Mouse (Mus musculus) neutrophil, adult 83 days (primary cell): Measurements from ENCODE around the gene Olfr138. TPM values are rescaled to one million over a fixed set of nuclear protein-coding genes. Genes with fewer than 3 reads are reported as not detected.

Source experiments
- total RNA-seq, 2 experiments: library from RNA; stranded (reverse); gene quantifications; one replicate each; pipeline ENCODE4 v1.2.4; 2023

Gene Olfr138
- total RNA-seq, result not detected

DNA sequence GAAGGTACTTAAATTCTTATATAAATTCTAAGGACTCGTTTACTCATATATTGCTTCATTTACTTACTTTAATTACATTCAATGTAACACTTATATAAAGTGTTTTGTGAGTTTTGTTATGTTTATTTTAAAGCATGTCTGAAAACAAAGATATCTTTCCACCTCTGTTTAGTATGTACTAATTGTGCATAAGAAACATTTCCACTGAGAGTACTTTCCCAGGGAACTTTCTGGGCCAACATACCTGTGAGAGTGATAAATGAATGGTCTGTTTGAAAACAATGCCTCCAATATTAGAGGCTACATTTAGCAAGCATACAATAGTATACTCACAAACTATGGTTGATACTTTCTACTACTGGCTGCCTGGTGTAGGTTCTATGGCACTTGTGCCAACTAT, at the start of gene Olfr138:
Olfr138 (plus strand) TSS at position 301 of the 400 bp plus-strand sequence.

DNA sequence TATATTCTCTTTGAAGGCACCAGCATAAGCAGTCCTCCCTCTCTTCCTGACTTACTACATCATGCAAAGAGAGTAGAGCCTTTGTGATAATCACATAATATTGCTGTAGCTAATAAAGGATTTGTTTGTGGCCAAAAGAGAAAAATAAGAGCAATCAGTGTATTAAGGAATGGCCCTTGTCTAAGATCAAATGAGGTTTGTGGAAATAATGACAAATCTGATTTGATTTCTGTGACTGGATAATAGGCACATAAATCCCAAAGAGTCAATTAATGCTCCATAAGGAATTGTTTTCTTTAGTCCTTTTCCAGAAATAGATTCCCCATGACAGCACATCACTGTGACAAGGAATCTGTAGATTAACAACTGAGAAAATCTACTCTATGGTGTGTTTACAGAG, 46.6 kb downstream of the Olfr138 start, which contains the start of gene Olfr137:
Olfr137 (minus strand) TSS at position 101 of the 400 bp plus-strand sequence.

Other genes starting within 250 kb of the Olfr138 start
- gene Olfr129, start 201.0 kb upstream of the Olfr138 start, total RNA-seq, result not detected
- gene Olfr130, start 197.1 kb upstream of the Olfr138 start, total RNA-seq, result not detected
- not detected for gene Olfr131, start 172.3 kb upstream of the Olfr138 start, total RNA-seq
- not detected for gene Olfr132, start 126.5 kb upstream of the Olfr138 start, total RNA-seq
- gene Olfr133, start 115.8 kb upstream of the Olfr138 start, total RNA-seq, result not detected
- not detected for gene Olfr134, start 89.6 kb upstream of the Olfr138 start, total RNA-seq
- gene Olfr135, start 56.7 kb upstream of the Olfr138 start, total RNA-seq, result not detected
- gene Olfr137, start 46.5 kb downstream of the Olfr138 start, total RNA-seq, result not detected
- gene Olfr136, start 68.8 kb downstream of the Olfr138 start, total RNA-seq, result not detected
- gene Esp36, start 159.2 kb downstream of the Olfr138 start, total RNA-seq, result not detected